Mouse (Mus musculus) fat pad, adult 2 months (tissue): ENCODE measurements at regions not wholly inside any gene's neighbourhood (a gene's known extent, or its start where the extent isn't known, plus 50 kb on each side); places are given as distances from the start of the nearest gene placed in this dataset.

Source experiments
- DNase-seq: peaks from one replicate; pipeline ENCODE4 v3.0.0-alpha.2; 2011; ENCODE audit warnings: low read depth, low spot score; ENCODE audit errors: extremely low read depth

DNA sequence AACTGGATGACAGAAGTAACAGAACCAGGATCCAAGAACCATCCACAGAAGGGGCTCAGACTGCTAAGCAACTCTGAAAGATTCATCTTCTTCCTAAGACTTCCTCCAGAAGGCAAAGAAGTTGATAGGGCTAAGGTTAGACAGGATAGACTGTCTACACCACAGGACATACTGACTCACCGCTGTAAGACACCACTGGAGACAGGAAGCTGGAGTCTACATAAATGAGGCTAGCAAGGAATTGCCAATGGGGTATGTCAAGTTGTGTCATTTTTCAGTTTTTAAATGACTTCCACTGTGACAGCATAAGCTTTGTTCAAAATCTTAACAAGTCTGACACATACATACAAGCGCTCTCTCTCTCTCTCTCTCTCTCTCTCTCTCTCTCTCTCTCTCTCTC lies 645.4 kb upstream of the Gm10131 start:
- no peak for DNase-seq

DNA sequence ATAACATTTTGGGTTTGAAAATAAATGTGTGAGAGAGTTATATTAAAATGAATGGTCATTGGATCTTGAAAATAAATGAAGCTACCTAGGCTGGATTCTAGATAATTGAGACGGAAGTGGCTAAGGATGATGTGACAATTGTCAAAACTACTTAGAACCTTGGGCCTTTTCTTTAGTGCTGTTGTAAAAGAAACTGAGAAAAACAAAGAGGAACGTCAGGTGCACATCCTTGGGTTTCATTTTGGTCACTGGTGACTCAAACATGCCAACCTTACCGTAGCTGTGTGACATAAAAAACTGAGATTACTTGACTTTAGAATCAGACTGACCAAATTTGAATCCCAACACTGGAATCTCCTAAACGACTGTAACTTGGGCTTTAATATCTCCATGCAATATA lies 644.6 kb upstream of the Gm10131 start:
- no peak for DNase-seq

DNA sequence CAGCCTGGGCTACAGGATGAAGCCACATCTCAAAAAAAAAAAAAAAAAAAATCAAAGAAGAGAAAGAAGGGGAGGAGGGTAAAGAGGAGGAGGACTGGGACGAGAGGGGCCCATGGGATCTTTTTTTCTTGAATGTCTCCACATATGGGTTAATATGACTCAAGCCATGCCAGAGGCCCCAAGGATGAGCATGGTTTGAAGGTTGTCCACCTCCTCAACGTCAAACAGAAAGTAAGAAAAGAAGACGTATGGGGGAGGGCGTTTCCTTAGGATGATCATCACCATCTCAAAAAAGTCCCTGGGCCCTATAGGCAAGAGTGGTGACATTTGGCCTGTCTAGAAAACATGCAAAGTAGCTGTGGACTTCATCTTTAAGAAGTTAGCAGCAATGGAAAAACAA lies 643.9 kb upstream of the Gm10131 start:
- DNase-seq = no peak

DNA sequence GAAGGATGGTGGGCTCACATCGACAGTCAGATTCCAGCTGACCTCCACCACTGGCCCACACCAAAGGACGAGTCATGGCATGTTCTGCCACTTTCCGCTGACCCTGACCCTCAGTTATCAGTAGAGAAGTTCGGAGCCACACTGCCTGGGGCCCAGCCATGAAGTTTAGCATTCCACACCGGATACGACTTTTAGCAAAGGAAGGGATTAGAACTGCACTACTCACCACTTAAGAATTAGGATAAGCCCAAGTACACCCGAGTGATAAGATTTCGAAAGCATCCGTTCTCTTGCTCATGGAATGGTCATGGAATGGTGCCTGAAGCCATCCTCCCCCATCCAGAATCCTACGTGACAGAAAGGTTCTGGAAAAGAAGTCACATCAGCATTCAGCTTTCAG lies 641.5 kb upstream of the Gm10131 start:
- no peak for DNase-seq

DNA sequence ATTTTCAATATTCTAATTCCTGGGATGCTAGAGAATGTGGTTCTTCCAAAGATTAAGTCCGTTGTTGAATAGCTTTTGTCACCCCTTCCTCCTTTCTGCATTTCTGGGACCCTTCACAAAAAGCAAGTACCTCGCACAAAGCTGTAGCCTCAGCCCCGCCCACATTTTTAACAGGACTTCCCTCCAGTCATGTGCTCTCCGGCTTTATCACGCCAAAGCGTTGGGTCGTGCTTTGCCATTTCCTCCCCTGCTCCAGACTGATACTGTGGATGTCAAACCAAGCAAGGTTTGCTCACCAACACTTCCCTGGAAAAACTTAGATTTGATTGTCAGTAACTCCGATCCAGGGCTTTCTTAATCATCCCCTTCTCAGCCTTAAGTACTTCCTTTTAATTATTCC lies 637.0 kb upstream of the Gm10131 start:
- DNase-seq = no peak

DNA sequence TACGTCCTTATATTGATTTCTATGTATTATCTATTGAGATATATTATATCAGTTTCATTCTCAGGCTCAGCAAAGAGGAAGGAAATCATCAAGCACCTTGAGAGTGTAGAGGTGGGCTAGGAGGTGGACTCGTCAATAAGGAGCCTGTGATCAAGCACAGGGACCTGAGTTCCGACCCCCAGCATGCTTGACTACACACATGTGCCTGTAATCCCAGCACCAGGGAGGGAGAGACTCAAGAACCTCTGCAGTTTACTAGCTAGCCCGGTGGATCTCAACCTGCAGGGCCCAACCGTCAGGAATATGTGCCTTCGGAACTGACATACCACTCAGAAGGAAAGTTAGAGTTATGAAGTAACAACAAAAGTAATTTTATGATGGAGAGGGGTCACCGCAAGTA lies 634.2 kb upstream of the Gm10131 start:
- no peak for DNase-seq

DNA sequence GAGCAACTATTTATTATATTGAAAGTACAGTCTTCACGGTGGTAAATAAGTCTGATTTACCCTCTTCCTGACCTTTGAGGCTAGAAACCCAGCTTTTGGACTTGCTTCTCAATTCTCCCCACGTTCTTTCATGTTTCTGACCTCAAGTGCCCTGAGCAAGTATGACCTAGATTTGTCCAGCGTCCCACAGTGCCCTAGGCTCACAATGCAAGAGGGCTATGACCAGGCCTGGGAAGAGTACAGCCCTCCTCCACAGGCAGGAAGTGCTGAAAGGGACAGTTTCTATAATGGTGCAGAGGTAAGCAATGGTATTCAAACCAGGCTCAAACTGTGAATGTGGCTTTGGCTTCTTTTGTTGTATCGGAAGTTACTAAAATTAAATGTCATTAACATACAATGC lies 633.1 kb upstream of the Gm10131 start:
- no peak for DNase-seq

DNA sequence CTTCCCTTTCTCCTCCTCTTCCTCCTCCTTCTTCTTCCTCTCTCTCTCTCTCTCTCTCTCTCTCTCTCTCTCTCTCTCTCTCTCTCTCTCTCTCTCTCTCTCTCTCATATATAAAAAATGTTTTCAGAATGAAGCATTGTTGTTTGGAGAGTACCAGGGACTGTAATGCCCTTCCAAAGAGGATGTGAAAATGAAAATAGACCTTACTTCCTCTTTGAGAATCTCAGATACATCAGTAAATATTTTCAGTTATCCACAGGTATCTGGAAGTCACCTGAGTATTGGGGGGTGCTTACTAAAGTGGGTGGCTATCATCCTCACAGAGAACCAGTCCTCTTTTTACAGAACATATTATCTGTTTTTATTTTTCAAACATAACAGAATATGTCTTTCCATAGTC lies 632.6 kb upstream of the Gm10131 start:
- no peak for DNase-seq

DNA sequence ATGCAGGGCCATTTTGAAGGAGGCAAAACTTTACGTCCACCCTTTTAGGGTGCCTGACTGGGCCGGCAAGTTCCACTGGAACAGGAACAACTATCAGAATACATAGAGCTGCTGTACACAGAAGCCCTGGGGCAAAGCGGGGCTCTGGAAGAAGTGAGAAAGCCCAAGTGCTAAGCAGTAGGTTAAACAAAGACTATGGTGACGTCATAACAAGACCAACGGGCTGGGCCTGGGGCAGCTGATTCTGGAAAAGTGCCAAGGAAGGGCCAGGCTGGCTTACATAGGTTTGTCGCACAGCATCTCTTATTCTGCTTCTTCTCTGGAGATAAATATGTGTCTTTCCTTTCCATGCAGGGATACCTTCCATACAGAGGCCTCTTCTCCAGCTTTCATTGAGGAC lies 631.6 kb upstream of the Gm10131 start:
- DNase-seq = no peak

DNA sequence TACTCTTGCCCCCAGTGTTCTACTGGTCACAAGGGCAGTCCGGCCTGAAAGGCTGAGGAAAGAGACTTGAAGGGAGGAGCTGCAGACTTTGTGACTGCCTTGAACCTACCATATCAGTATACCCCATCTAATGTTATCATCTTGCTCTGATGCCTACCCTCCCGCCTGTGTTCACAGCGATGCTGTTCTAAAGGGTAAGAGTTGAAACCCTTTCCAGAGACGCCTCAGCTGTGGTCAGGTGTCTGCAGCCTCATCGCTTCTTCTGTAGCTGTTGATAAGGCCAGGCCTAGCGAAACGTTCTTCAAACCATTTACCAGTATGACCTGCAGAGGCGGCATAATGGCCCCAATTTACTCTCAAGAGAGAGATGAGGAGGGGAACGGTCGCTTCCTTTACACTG lies 629.3 kb upstream of the Gm10131 start:
- DNase-seq = no peak

DNA sequence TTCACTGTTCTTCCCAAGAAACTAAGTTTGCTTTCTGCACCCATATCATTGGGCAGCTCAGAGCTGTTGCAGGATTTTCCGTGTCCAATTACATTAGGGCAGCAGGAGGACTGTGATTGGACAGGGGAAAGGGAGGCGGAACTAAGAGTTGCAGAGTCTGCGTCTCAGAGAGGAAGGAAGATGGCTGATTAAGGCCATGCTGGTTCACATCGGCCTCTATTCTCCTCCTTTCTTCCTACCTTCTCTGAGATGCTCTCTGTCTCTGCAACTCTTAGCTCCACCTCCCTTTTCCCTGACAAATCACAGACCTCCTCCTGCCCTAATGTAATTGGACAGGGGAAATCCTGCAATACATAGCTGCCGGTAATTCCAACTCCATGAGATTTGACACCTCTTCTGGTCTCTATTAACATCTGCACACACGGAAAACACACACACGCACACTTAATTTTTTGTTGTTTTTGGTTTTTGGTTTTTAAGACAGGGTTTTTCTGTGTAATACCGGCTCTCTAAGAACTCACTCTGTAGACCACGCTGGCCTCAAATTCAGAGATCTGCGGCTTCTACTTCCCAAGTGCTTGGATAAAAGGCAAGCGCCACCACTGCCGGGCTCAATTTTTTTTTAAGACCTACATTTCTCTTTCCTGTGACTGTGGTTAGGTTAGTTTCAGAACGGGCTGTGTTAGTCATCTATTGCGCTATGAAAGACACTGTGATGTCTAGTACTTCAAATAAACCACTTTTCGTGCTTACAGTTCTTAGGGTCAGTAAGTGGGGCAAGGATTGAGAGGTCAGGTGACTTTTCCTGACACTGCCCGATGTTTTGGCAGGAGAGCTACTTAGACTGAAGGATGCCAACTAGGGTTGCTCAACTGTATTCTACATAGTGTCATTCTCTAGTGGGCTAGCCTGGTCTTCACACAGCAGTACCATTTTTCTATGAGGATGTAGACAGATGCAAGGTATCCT lies 628.6 kb upstream of the Gm10131 start:
- DNase-seq = no peak

DNA sequence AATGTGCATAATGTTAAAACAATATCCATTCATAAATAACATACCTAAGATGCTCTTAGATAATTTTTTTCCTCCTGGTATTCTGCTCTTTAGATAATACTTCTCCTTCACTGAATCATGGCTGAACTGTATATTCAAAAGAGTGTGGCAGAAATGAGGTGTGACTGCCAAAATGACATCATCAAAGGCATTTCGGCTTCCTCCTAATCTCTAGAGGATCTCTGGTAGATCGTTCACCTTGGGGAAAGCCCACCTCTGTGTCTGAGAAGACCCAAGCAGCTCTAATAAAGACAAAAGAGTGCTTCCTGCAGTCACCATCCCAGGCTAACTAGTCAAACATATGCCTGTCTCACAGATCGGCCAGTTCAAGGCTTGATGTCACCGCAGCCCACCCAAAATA lies 624.7 kb upstream of the Gm10131 start:
- DNase-seq = no peak

DNA sequence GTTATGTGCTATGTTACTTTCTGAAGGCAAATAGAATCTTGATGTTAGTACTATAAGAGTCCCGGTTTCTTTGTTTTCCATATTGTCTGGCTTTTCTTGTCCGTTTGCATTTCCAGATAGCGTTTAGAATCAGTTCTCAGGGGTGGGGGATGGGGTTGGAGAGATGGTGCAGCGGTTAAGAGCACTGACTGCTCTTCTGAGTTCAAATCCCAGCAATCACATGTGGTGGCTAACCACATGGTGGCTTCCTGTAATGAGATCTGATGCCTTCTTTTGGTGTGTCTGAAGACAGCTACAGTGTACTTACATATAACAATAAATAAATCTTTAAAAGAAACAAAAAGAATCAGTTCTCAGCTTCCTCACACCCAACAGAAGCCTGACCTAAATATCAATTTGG lies 623.5 kb upstream of the Gm10131 start:
- DNase-seq = no peak

DNA sequence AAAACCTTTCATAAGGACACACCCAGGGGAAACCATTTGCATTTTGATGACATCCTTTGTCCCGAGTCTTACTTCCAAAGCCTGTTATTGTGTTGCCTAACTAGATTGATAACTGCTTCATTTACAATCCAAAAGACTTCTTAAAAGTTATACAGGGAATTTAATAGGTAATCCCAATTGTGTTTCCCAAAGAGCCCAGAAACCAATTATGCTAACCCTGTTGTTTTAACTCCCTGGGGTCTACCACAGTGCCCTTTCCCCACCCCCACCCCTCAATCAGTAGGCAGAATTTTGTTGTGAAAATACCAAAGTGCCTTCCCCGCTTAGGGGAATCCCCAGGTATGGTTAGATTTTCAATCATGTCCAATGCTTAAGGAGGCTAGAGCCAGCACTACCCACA lies 621.3 kb upstream of the Gm10131 start:
- DNase-seq = no peak

DNA sequence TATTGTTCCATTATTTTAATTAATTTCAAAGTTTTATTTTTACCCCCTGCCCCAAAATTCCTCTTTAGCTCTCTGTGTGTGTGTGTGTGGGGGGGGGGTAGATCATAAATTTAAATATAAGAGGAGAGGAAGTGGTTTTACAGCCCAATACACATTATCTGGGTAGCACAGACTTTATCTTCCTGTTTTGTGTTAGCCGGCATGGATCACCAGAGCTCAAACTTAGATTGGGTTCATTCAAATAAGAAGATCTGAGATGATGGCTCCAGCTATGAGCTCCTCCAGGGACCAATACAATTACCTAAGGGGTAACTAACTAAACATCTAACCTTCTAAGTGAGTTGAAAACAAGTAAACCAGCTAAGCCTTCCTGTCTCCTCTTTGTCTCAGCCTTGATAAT lies 620.8 kb upstream of the Gm10131 start:
- no peak for DNase-seq

DNA sequence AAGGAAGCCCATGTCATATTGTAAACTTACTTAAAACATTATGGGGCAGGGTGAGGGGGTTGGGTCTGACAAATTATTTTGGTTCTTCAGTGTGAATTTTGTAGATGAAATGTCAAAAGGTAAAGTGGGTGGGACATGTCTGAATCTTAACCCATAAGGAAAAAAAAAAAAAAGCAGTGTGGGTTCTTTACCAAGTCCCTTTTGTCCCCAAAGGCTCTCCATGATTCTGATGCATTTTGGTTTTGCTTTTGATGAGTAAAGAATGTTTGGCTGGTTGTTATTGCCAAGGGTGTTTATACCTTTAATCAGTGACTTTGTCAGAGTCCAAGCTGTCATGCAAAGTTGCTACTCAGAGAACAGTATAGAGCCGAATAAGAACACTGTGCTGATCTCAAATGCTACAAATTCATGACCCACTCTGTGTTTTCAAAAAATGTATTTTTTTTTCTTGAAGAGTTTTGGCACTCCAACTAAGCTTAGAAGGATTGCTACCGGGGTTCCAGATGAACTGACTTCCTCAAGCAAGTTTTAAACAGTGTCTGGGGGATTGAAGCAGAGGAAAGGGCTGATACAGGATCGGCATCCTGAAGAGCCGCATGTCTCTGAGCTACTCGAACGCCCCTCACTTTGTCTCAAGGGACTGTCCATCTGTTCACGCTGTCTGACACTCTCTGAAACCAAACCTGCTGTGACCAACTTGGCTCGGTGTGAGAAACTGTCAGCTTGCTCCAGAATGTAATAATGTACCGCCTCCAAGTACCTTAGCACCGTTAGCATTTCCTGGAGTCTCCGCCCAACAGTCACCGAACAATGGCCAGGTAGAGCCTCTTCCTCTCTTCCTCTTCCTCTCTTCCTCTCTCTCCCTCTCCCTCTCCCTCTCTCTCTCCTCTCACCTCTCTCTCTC lies 619.8 kb upstream of the Gm10131 start:
- no peak for DNase-seq

DNA sequence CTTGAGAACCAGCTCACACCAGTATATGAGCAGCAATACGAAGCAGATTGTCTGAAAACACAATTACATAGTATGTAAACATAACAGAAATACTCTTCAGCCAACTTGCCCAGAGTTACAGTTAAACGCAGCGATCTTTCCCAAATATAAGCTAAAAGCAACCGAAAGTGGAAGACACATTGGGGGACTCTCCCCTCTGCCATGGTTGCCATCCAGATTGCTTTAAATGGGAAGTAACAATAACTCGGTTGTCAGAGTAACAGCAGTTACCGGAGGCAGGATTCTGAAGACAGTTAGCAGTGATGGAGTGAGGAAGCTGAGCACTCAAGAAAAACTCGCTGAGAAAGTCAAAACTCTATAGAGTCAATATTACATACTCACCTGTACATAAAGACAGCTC lies 618.0 kb upstream of the Gm10131 start:
- no peak for DNase-seq

DNA sequence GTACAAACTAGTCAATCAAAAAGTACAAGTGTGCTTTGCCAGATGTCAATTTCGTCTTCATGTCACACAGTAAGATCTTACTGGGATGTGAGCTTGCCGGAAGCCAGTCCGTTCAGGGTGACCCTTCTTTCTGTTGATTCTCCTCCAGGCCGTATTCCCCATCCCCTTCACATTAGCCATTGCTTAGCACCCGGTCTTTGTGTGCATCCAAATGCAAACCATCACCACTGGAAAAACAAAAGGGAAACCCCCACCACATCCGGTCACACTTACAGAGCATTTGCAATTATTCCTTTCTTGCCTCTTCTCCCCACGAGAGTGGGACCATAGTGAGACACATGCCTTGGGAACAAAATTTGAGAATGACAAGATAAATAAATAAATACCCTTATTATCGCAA lies 616.2 kb upstream of the Gm10131 start:
- no peak for DNase-seq

DNA sequence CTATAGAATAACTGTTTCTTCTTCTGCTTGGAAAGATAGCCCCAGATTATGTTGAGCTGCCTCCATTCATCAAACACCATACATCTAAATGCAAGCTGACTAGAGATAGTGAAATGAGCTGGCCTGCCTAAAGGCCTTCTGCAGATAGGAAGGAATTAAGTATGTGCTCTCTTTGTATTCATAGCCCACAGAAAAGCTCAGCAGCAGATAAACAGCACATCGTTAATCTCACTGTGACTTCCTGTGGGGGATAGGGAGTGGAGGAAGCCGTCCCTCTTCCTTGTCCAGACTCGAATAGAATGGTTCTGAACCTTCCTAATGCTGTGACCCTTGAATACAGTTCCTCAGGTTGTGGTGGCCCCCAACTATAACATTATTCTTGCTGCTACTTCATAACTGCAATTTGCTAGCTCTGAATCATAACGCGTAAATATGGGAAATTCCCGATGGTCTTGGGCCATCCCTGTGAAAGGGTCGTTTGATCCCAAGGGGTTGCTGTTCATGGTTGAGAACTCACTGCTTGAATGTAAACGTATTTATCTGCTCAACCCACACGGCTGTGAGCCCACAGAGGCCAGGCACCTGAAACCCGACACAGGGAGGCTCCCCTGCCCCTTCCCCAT lies 614.7 kb upstream of the Gm10131 start:
- DNase-seq = no peak

DNA sequence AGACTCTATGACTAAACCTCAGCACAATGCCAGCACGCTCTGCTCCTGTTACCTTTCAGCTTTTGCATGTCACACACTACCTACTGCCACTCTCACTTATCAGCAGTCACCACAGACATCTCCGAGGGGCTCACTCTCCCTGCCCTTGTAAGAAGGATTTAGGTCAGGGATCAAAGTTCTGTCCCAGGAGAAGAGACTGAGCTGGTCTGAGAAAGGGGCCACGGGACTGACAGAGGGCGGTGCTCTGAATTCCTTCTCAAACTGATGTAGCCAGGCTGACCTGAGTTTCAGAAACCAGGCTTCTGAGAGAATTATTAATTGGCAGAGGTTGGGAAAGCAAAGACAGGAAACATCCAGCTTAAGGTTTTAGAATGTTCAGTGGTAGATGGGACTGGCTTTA lies 614.0 kb upstream of the Gm10131 start:
- no peak for DNase-seq

DNA sequence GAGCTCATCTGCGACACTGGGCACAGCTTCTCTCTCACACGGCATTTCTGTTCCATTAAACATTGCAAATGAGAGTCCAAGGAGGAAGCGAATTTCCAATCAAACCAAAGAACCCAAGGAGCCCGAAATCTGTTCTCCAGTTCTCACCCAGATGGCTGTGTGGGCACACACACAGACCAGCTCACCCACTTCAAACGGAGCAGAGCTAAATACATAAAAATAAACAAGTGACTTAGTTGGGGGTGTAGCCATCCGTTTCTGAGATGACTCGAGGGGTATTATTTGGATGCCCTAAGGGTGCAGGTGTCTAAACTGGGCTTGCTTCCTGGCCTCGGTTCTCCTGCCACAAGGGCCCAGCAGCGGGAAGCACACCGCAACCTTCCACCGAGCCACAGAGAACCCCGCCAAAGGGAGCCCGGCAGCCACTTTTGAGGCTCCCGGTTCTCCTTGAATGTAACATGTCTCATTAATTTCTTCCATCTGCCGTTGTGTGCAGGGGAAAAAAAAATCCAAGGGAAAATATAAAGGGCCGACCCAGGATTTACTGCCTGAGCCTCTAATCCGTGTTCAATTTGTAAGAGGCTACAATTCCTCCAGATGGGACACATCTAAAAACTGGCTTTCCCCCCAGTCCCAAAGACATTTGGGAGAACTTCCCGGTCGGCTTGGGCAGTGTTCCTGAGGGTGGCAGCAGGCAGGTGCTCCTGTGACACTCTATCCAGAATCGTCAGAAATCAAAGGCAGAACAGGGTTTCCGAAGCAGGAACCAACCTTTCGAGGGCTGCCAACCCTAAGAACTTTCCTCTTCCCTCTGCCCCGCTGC lies 598.6 kb upstream of the Gm10131 start:
- no peak for DNase-seq
